Mouse (Mus musculus) MEL (cell line): ENCODE data around the gene Gm45902.

Source experiments
- CTCF ChIP-seq, 3 experiments: IDR thresholded peaks in 2 of 3; conservative IDR thresholded peaks in 1 of 3; 2 replicates each; pipeline ENCODE4 v1.5.1; 2011 to 2012; ENCODE audit warnings: low read length in 3 of 3, low read depth in 2 of 3, mild to moderate bottlenecking in 2 of 3, improper control_type of control experiment in 1 of 3, inconsistent platforms in 1 of 3, mixed read lengths in 1 of 3, moderate library complexity in 1 of 3; ENCODE audit not compliant: control insufficient read depth in 1 of 3, insufficient read depth in 1 of 3, poor library complexity in 1 of 3, severe bottlenecking in 1 of 3
- EP300 ChIP-seq, 2 experiments: IDR thresholded peaks; 2 replicates each; pipeline ENCODE4 v1.6.1; 2011; ENCODE audit warnings: improper control_type of control experiment in 2 of 2, low read length in 2 of 2, low read depth in 1 of 2, mild to moderate bottlenecking in 1 of 2
- MAFK ChIP-seq: IDR thresholded peaks from 2 replicates; pipeline ENCODE4 v1.6.1; 2011; ENCODE audit warnings: low read depth, mild to moderate bottlenecking, low read length, improper control_type of control experiment, borderline replicate concordance
- POLR2A ChIP-seq, 2 experiments: IDR thresholded peaks; 2 replicates each; pipeline ENCODE4 v1.6.1; 2011 to 2012; ENCODE audit warnings: low read length in 2 of 2, mild to moderate bottlenecking in 2 of 2, control low read depth in 1 of 2, improper control_type of control experiment in 1 of 2, low read depth in 1 of 2, moderate library complexity in 1 of 2; ENCODE audit not compliant: control insufficient read depth in 1 of 2, insufficient read depth in 1 of 2, poor library complexity in 1 of 2

DNA sequence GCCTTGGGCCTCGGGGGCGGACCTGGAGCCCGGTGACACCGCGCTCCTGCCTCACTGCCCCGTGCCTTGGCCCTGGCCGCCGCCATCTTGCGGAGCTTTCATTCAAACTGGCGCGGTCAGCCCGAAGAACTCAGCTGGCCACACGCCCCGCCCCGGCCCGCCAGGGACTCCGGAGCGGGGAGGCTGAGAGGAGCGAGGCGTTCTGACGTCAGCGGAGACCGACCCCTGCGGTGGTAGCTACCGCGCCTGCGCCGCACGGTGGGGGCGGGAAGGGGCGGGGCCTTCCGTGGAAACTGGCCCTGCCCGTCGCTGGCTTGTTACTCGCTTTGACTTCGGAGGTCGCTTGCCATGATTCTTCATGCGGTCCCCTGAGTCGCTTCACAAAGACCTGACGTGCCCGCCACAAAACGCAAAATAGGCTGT lies 37.7 kb downstream of the Gm45902 start, which contains the start of gene Suv39h2:
- TF ChIP-seq EP300 (IDR thresholded peaks at IDR 0.05; ENCODE audit: low read depth in 1 of 2, low read length in 2 of 2) (no peak), CTCF (IDR thresholded peaks at IDR 0.05 in 2 of 3, conservative IDR thresholded peaks at IDR 0.05 in 1 of 3; ENCODE audit: control insufficient read depth in 1 of 3, insufficient read depth in 1 of 3, low read depth in 2 of 3, low read length in 3 of 3, poor library complexity in 1 of 3, severe bottlenecking in 1 of 3) (no peak), MAFK (no peak), POLR2A (IDR thresholded peaks at IDR 0.05; ENCODE audit: control insufficient read depth in 1 of 2, insufficient read depth in 1 of 2, low read depth in 1 of 2, low read length in 2 of 2, poor library complexity in 1 of 2) (peak; percentile 68 to 88; a peak in 3 of 4 replicates)
